ENCODE assay signal across 15 mouse cellular contexts in genomic region chr1:21927182-21927581, GRCm38 (mm10).
"Had no signal": no experiment of that assay in that cellular context is flagged by ENCODE, and none has a peak within 500 bp of the region (broad histone marks: within the 10 kb centered on the region; RNA-seq: fewer than 3 reads in every experiment).

No protein-coding gene starts in this region.

- H3K36me3 ChIP-seq: neural tube, embryonic 13.5 days; neural tube, embryonic 15.5 days; stomach, embryonic 15.5 days had no signal

- H3K9ac ChIP-seq: neural tube, embryonic 13.5 days; neural tube, embryonic 15.5 days; stomach, embryonic 15.5 days had no signal

- H3K27ac ChIP-seq: neural tube, embryonic 13.5 days; neural tube, embryonic 15.5 days; stomach, embryonic 15.5 days; stomach, postnatal 0 days had no signal

- H3K4me2 ChIP-seq: neural tube, embryonic 13.5 days; neural tube, embryonic 15.5 days; stomach, embryonic 15.5 days had no signal

- H3K9me3 ChIP-seq: neural tube, embryonic 13.5 days; neural tube, embryonic 15.5 days; stomach, embryonic 15.5 days had no signal

- H3K27me3 ChIP-seq: neural tube, embryonic 13.5 days; neural tube, embryonic 15.5 days; stomach, embryonic 15.5 days had no signal

- DNase-seq: retina, postnatal 1 day; right cerebral cortex, adult 18-20 months; right cerebral cortex, postnatal 14 days; right cerebral cortex, postnatal 25 days; right cerebral cortex, postnatal 4 days; spleen, adult 18-20 months; thymus, adult 18-20 months; thymus, adult 2 months; thymus, postnatal 14 days; thymus, postnatal 25 days; thymus, postnatal 36 days had no signal

- H3K4me3 ChIP-seq: neural tube, embryonic 13.5 days; neural tube, embryonic 15.5 days; stomach, embryonic 15.5 days had no signal

- H3K4me1 ChIP-seq: neural tube, embryonic 13.5 days; neural tube, embryonic 15.5 days; stomach, embryonic 15.5 days had no signal
